Mouse (Mus musculus) T-cell, adult 2 months (primary cell): Measurements from ENCODE around the gene Sec14l1.
"Not testable (repeated sequence)": the region's sequence is repeated elsewhere in the genome, so short reads cannot be mapped to it uniquely, and the experiment has no call there.

Experiments used
- DNase-seq: peaks from one replicate; pipeline ENCODE4 v3.0.0; 2022; ENCODE audit warnings: low spot score

The Sec14l1 gene

DNA sequence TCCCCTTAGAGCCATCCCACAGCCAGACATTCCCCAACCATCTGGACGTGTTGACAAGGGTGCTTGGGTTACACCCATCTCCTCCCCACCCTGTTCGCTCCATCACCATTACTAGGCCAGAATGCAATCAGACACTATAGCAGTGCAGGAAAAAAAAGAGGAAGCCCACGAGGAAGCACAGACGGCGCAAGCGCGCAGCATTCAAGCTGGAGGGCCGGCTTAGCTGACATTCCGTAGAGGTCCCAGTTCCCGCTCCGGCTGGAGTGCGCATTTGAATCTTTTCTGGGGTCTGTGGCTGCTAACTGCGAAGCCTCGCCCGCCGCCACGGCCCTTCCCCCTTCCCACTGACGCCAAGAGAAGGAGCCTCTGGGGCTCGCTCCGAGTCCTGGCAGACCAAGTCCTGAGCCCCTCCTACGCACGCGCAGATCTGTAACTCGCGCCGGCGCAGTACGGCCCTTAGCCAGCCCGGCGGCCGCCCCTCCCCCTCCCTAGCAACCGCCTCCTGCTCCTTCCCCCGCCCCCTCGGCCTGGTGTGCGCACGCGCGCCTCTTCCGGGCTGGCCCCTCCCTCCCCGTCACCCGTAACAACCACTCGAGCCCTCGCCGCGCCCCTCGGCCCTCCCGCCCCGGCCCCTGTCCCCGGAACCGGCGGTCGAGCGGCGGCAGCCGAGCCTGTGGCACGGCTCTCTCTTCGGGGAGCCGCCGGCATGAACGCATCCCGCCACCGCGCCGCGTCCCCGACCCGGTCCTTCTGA is at the start of gene Sec14l1:
Gene Sec14l1 (plus strand): TSS at position 577 of the 754 bp plus-strand sequence.
- DNase-seq: peak; percentile 97

DNA sequence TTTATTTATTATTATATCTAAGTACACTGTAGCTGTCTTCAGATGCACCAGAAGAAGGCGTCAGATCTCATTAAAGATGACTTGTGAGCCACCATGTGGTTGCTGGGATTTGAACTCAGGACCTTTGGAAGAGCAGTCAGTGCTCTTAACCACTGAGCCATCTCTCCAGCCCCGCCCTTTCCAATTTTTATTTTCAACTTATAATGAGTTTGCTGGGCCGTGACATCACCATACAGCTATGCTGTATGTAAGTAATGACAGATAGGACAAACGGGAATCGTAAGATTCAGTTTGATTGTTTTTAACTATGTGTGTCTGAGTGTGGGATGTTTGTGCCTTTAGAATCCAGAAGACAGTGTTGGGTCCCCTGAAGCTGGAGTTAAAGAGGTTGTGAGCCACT is 49.4 kb upstream of the Sec14l1 start:
- DNase-seq: not testable (repeated sequence)

DNA sequence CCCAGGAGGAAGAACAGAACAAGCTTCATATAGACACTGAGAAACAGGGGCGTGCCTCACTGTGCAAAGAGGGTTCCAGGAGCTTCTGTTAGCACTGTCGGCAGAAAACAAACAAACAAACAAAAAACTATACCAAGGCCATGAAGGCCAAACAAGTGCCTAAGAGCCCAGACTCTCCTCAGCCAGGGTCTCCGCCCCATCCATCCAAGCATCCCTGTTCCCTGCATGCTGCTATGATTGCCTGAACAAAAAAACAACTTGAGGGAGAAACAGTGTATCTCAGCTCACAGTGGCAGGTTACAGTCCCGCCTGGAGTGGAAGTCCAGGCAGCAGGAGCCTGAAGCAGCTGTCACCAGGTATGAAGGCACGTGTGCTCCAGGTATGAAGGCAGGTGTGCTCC is 48.2 kb upstream of the Sec14l1 start:
- peak; percentile 26 for DNase-seq

DNA sequence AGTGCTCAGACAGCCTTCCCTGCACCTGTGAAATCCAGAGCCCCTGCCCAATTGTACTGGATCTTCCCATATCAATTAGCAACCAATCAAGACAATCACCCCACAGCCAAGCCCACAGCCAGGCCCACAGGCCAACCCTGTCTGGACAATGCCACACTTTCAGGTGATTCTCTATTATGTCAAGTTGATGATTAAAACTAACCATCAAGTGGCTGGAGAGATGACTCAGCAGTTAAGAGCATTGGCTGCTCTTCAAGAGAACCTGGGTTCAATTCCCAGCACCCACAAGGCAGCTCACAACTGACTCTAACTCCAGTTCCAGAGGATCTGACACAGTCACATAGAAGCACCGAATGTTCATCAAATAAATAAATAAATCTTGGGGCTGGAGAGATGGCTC is 46.6 kb upstream of the Sec14l1 start:
- DNase-seq: no peak

DNA sequence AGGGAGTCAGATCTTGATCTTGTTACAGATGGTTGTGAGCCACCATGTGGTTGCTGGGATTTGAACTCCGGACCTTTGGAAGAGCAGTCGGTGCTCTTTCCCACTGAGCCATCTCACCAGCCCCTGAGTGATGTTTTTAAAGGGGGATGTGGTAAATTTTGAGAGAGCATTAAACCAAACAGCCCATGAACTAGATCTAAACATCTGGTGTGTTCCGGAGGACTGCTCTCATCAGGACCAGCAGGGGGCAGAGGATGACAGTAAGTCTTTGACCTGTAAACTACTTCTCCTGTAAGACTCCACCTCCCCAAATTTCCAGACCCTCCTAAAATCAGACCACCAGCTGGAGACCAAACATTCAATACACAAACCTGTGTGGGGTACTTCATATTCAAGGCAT is 45.9 kb upstream of the Sec14l1 start:
- peak; percentile 10 for DNase-seq

DNA sequence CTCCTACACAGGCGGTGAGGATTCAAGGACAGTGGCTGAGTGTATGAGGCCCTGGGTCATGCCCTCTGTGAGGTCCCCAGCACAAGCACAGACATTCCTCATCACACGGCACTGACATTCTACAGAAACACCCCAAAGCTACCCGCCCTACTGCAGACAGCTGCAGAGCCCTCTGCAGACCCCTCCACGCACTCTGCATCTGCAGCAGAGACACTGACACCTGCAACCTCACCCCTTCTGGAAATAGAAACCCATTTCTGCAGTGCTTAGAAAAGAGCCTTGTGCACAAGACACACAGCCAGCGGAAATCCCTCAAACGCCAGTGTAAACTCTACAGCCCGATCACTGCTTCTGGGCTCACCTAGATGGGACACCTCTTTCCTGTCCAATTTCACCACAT is 44.3 kb upstream of the Sec14l1 start:
- DNase-seq: no peak

DNA sequence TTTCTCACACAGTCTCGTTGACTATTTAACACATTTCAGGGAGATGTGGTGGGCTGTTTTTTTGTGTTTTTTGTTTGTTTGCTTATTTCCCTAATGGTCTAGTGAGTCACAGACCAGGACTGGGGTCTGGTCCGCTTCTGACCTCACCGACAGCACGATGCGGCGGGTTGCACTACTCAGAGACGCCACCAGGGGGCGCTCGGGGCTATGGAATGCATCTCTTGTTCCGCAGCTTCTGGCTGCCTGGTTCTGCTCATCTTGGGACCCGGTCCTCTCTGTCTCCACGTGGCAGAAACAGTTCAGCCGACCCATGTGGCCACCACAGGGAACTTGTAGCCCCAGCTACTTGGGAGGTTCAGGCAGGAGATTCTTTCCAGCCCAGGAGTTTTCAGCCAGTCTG is 42.8 kb upstream of the Sec14l1 start:
- DNase-seq: peak; percentile 73

DNA sequence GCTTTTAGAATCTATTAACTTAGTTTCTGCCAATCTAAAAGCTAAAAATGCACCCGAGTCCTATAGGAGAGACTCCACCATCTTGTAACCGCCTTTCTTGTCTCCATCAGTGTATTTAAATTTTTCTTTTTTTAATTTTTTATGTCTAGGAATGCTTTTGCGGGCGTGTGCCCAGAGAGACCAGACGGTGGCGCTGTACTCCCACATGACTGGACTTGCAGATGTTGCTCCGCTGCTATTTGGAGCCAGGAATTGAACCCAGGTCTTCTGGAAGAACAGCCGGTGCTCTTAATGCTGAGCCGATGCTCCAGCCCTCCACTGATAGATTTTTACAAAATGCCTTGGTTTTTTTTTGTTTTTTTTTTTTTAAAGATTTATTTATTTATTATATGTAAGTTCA is 41.5 kb upstream of the Sec14l1 start:
- no peak for DNase-seq

DNA sequence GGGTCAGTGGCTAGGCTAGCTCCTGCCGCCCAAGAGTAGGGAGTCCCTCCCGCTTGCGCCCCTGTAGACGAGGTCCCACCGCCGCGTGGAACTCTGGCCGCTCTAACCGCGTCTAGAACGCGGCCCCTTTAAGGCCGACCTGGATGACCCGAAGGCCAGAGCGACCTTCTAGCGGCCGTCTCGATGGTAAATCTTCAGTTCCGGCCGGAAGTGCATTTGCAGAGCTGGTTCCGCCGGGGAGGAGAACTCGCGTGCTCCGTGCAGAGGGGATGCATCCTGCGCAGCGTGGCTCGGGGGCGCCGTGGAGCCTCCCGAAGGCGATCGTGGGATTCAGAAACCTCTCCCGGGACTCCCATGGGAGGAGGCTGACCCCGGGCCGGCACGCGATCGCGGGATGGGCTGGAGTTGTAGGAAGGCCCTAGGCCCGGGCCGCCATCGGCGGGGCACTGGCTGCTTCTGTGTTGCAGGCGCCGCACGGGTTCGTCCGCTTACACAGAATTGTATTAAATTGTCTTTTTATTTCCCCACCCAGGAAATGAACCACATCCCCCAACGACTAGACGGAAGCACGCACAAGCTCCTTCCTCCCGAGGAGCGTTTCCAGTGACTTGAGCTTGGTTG is 38.3 kb upstream of the Sec14l1 start:
- DNase-seq: peak; percentile 83

DNA sequence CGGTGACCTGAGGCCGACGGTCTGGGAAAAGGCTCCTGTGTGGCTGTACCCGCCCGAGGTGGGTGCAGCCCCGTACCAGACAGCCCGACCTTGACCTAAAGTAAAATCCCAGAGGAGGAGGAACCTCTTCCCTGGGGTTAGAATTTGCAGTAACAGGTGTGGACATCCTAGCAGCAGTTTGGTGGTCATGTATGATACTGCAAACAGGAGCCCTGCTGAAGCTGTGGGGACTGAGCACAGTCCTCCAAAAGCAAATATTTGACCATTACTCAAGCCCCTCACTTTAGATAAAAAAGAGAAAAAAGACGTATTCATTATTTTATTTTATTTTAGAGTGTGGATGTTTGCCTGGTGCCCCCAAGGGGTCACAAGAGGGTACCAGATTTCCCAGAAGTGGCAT is 37.7 kb upstream of the Sec14l1 start:
- DNase-seq: no peak

DNA sequence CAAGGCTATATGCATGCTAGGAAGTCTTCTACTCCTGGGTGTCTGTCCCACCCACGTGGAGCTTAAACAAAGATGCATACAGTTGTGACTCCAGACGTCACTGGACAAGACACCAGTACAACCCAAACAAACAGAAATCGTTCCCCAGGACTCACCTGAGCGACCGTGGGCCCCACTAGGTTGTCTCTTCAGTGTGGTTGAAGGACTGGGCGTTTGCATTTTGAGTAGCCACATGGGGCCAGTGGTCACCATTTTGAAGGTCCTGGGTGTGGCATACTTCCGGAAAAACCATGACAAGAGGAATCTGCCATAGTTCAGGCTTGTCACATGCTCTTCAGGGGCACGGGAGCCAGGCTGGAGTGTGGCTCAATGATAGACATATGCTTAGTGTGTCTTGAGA is 37.1 kb upstream of the Sec14l1 start:
- no peak for DNase-seq

DNA sequence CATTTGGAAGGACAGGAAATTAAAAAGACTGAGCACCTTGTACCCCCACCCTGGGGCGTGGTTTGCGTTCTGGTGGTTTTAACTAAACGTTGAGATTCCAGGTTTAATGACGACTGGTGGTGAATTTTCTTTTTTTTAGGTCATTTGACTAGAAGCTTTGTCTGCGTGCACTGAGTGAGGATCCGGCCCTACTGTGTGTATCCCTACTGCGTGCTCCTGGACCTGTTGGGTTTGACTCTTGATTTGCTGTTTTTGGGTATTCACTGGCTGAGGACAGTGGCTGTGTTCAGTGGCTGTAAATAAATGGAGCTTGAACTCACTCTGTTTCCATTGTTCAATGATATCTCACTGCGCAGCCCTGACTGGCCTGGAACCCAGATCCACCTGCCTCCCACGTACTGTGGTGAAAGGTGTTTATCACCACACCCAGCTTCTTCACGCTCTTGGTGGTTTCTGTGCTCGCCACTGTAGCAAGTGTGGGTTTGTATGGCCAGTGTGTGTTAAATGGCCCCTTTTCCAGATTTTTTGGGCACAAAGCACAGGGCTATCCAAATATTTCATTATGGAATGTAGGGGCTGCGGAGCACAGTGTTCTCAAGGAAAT is 36.2 kb upstream of the Sec14l1 start:
- DNase-seq: no peak

DNA sequence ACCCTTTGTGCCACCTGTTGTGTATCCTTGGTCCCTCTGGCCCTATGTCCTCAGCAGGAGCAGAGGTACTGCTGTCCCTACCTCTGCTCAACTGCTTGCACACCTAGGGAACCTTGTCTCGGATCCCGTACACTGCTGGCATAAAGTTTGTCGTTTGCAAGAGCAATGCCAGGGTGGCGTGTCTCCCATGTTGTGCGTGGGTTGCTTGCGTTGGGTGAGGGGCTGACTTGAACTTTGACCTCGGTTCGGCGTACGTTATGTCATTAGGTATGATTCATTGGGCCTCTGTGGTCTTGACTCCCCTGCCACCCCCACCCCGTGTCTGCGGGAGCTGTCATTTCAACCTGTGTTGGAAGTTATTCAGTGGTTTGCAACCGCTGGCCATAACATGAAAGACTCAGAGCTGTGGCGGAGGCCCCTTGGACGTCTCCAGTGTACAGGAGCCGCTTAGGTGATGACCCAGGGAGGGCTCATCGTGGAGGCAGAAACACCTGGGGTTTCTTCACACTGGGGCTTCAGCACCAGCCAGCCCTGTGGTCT is 35.2 kb upstream of the Sec14l1 start:
- DNase-seq: no peak

DNA sequence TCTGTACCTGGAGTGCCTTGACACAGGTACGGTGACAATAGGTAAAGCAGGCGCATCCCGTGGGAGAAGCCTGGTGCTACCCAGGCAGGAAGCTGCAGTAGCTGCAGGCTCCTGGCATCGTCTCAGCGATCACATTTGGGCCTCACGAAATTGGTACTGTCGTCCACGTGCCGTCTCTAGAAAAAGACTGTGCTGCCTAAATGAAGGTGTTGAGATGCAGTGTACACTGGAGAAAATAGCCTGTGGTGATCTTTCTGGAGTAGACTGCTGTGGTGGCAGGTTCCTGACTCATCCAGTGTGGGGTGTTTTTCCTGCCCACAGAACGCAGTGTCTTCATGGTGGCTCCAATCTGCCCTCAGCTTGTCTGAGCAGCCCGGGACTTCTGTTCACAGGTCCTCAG is 34.8 kb upstream of the Sec14l1 start:
- DNase-seq: no peak

DNA sequence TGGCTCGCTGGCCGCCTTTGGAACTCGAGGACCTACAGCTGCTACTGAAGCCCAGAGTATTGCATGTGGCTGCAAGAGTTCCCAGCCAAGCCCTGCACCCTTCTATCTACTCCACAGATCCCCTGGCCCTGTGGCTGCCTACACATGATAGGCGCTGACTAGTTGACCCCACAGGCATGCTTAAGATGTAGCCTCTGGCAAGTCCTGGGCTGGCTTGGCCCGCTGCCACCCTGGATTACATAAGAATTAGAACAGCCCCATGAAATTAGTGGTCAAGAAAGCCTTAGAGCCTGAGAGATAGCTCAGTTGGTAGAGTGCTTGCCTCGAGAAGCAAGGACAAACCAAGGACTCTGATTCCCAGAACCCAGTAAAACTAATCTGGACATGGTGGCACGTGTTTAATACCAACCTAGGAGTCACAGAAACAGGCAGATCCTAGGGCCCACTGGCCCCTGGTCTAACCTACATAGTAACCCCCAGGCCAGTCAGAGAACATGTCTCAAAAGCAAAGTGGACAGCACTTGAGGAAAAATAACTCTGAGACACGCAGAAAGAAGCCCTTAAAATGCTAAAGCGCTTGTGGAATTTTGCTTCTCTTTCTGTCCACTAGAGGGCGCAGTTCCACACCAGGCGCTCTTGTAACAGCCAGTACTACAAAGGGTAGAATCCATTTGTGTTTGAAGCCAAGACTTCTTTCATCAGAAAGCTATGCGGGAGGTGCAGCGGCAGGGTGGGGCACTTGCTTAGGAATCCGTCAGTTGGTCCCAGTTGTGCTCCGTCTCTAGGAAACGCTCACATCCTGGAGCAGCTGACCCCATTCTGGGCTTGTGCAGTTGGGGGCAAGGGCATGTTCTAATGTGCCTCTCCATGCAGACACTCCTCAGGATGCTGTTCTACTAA is 33.6 kb upstream of the Sec14l1 start:
- DNase-seq: peak; percentile 58

DNA sequence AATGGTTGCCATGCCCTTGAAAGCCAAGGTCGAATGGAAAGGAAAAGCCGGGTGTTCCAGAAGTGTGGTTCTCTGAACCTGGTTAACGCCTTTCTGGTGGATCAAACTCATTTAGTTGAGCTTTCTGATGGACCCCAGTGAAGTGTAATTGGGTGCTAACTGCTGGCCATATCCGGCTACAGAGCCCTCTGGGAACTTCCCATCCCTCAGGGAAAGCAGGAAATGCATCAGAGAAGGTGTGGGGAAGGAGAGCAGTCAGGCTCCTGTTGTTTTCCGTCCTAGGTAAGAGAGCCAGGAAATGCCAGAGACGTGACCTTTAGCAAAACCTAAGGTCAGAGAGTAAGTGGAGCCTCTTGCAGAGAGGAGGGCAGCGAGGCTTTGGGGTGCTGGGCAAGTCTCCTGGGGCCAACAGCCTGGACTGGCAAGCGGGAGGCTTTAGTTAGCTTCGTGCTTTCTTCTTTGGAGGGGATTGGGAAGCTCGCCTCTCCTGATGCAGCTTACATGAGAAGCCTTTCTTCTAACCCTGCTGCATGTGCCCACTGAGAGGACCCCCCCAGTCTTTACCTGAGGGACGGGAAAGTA is 32.5 kb upstream of the Sec14l1 start:
- no peak for DNase-seq

DNA sequence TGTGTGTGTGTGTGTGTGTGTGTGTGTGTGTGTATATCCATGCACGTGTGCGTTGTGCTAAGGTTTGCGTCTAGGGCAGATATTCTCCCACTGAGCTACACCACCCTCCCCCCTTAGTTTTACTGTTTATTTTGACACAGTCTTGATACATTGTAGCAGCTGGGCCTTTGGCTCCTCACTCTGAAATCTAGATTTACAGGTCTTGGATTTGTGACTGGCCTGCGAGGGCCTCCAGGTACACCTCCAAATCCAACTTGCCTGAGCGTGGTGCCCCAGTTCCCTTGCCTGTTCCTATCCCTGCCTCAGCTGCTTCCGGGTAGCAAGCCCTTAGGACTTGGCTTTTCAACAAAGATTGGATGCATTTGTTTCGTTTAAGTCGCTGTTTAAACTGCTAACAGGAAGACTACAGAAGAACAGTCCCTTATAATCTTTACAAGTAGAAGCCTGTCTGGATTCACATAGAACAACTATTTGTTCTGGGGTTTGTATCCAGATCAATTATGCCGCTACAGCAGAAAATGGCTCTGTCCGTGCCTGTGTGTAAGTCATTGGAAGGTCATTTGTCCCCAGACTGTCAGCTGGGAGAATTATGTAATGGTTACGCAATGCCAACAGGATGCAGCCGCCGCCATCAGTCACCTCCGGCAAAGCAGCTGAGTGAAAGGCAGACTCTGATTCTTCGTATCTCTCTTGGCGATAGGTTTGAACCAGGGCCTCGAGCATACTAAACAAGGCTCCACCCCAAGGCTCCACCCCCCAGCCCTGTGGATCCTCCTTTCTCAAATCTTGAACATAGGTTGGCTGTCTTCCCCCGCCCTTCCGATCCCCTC is 31.7 kb upstream of the Sec14l1 start:
- no peak for DNase-seq

DNA sequence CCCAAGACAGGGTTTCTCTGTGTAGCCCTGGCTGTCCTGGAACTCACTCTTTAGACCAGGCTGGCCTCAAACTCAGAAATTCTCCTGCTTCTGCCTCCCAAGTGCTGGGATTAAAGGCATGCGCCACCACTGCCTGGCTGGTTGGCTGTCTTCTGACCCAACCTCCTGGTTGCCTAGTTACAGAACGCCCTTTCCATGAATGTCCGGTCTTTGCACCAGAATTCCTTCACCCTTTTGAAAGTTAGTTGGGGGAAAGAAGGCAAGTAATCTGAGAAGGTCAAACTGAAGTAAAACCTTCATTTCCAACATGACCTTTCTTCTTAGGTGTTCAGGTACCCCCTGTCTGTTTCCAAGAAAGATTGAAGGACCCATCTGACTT is 31.1 kb upstream of the Sec14l1 start:
- not testable (repeated sequence) for DNase-seq

DNA sequence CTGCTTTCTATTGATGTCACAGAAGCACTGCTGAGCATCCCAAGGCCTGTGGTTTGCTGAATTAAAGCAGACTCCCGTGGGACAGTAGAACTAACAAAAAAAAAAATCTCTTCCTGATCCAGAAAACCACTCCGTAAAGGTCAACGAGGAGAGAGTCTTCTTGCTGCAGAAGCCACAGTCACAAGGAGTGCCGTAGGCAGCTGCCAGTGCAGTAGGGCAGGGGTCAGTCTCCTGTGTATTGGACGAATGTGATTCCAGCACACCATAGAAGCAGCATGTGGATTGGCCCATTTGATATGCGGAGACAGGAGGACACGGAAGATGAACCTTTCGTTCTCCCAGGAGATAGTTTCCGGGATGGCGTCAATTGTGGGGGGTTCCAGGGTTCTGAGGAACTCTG is 28.8 kb upstream of the Sec14l1 start:
- DNase-seq: no peak

DNA sequence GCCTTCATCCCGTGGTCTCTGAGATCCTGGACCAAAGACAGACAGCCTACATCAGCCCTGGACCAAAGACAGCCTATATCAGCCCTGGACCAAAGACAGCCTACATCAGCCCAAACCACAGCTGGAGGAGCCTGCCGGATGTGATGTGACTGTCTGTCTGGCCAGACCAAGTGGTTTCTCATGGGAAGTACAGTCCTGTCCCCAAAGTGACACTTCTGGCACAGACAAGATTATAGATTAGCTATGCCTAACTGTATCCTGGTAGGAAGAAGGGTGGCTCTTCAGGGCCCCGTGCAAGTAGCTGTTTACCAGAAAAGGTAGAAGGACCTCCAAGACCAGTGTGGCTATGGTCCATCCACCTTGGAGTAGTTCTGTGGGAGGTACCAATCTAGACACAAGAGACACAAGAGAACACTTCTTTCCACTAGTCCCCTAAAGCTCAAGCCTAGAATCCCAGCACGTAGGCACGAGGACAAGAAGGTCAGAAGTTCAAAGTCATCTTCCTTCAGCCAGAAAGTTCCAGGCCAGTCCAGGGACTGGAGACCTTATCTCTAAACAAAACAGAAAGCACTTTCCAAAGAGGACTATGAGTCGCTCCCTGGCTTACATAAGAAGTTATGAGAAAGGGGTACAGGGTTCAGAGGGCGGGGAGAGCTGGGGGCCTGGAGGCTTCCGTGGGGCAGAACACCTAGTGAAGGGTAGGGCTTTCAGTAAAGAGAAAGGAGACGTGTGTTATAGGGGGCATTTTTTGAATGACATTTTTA is 27.8 kb upstream of the Sec14l1 start:
- no peak for DNase-seq
